Mouse (Mus musculus): ENCODE results near the gene Lalba.

- TF ChIP-seq EP300 (IDR thresholded peaks at IDR 0.05; ENCODE audit: low read length) (no peak), POLR2A (IDR thresholded peaks at IDR 0.05; ENCODE audit: low read depth, low read length) (no peak), CHD1 (IDR thresholded peaks at IDR 0.05; ENCODE audit: low read depth, low read length) (no peak), CTCF (conservative IDR thresholded peaks at IDR 0.05 in 1 of 2, IDR thresholded peaks at IDR 0.05 in 1 of 2; ENCODE audit: low read depth in 2 of 2, low read length in 2 of 2) (no peak), ZC3H11A (IDR thresholded peaks at IDR 0.05; ENCODE audit: low read depth, low read length) (no peak), E2F4 (IDR thresholded peaks at IDR 0.05; ENCODE audit: insufficient replicate concordance, low read depth, low read length) (no peak)
Measured at GRCm38 (mm10) chr15:98497631-98498030, 15.1 kb upstream of the Lalba start.

Measured in CH12.LX (cell line).